Mouse (Mus musculus): ENCODE results near the gene Sorbs1. TPM values are rescaled to one million over a fixed set of nuclear protein-coding genes. Genes with fewer than 3 reads are reported as not detected.

Gene Sorbs1
- total RNA-seq, 1 experiment from 2014 or later, result 12.4 TPM

- ATAC-seq (replicated peaks; ENCODE audit: insufficient number of reproducible peaks, low FRiP score, low TSS enrichment, poor library complexity, severe bottlenecking), result no peak
Measured at GRCm38 (mm10) chr19:40341141-40341540, 172.4 kb downstream of the Sorbs1 start.

DNA sequence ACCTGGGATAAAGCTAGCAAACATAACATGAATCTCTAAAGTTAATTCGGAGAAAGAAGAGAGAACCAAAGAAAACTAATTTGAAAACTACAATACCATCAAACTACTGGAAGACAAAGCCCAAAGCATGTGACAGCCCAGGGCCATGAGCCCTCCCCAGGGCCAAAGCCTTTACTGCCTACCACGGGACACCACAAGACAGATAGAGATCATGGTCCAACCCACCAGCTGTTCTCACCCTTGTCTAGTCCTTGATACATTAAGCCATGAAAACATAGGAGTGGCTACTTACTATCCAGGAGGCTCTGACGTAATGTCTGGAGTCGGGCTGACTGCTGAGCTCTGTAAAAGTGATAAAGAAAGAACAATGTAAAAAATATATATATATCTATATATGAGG, 176.9 kb downstream of the Sorbs1 start:
- no peak for ATAC-seq (replicated peaks; ENCODE audit: insufficient number of reproducible peaks, low FRiP score, low TSS enrichment, poor library complexity, severe bottlenecking)

DNA sequence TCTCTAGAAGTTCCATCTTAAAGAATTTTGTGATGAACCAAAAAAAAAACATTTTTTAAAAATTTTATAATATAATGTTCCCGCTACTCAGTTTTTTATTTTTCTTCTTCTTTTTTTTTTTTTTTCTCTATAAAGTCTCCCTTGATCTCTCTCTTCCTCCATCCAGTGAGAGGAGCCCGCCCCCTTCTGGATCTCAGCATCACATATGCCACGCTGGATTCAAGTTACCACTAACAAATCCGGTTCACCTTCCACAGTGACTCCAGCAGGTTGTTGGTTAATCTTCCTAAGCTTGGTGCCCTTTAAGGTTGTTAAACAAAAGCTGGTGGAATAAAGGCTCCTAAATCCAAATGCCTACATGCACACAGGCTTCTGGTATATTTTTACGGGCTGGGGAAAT, 179.7 kb downstream of the Sorbs1 start:
- ATAC-seq (replicated peaks; ENCODE audit: insufficient number of reproducible peaks, low FRiP score, low TSS enrichment, poor library complexity, severe bottlenecking), result no peak

DNA sequence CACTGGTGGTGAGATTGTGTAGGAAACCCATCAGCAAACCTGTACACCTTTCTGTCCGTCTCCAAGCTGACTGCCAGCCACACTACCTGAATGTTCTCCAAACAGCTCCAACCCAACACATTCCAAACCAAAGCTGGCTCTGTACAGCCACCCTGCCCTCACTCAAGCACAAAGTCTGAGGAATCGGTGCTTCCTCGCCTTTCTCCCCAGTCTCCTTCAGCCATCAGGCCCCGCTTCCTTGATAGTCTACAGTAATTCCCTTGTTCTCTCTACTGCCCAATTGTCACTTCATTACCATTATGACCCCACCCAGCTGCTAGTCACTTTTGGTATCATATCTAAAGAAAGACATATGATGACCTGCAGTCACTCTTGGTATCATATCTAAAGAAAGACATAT, 180.5 kb downstream of the Sorbs1 start:
- no peak for ATAC-seq (replicated peaks; ENCODE audit: insufficient number of reproducible peaks, low FRiP score, low TSS enrichment, poor library complexity, severe bottlenecking)

- no peak for ATAC-seq (replicated peaks; ENCODE audit: insufficient number of reproducible peaks, low FRiP score, low TSS enrichment, poor library complexity, severe bottlenecking)
Measured at GRCm38 (mm10) chr19:40332303-40332702, 181.3 kb downstream of the Sorbs1 start.

DNA sequence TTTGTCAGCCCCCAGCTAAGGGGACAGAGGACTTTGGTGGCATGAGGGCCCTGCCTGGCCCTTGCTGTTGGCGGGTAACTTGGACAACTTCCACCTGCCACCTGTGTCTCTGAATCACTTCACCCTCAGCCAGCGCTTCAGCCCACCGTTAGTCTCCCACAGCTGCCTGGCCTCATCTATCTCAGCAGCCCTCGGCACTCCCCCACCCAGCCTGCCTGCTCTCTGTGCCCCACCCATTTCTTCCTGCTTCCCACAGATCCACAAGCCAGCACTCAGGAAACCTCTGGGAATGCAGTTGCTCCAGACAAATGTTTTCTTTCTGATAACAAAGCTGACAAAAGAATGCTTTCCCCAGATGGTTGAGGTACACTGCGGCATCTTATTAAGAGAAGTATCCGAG, 181.7 kb downstream of the Sorbs1 start:
- no peak for ATAC-seq (replicated peaks; ENCODE audit: insufficient number of reproducible peaks, low FRiP score, low TSS enrichment, poor library complexity, severe bottlenecking)

DNA sequence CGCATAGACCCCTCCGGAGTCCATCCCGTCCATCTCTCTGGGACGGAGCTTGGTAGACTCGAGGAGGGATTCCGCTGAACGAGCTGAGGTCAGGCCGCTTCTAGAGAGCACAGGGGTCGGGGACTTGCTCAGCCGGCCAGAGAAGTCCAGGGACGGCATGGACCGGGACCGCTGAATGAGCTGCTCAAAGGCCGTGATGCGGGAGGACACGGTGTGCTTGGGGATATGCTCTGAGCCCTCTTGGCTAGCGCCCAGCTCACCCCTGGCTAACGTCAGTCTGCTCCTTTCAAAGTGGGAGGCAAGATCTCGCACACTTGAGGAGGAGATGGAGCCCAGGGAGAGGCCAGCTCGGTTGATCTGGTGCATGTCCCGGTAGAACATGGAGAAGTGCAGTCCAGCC, 187.5 kb downstream of the Sorbs1 start:
- ATAC-seq (replicated peaks; ENCODE audit: insufficient number of reproducible peaks, low FRiP score, low TSS enrichment, poor library complexity, severe bottlenecking), result no peak

GRCm38 (mm10) chr19:40325381-40325780, 188.2 kb downstream of the Sorbs1 start:
- no peak for ATAC-seq (replicated peaks; ENCODE audit: insufficient number of reproducible peaks, low FRiP score, low TSS enrichment, poor library complexity, severe bottlenecking)

GRCm38 (mm10) chr19:40322226-40322625, 191.4 kb downstream of the Sorbs1 start:
- no peak for ATAC-seq (replicated peaks; ENCODE audit: insufficient number of reproducible peaks, low FRiP score, low TSS enrichment, poor library complexity, severe bottlenecking)

- ATAC-seq (replicated peaks; ENCODE audit: insufficient number of reproducible peaks, low FRiP score, low TSS enrichment, poor library complexity, severe bottlenecking), result no peak
Measured at GRCm38 (mm10) chr19:40319199-40319598, 194.4 kb downstream of the Sorbs1 start.

- no peak for ATAC-seq (replicated peaks; ENCODE audit: insufficient number of reproducible peaks, low FRiP score, low TSS enrichment, poor library complexity, severe bottlenecking)
Measured at GRCm38 (mm10) chr19:40318511-40318910, 195.1 kb downstream of the Sorbs1 start.

DNA sequence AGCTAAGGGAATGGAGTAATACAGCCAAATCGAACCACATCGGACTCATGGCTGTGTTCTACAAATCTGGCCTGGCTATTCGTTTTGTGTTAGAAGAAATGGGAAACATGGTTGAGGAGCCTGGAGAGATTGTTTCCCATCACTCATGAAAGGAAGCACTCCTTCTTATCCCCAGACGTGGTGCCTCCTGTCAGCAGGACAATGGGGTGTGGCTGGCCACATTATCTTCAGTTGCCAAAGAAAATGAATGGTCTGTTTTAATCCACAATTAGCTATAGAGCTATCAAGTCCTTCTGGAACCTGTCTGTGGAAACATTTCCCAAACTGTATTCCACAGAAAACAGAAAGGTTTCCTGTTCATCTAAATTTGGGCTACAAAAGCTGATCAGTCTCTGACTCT, 196.6 kb downstream of the Sorbs1 start:
- no peak for ATAC-seq (replicated peaks; ENCODE audit: insufficient number of reproducible peaks, low FRiP score, low TSS enrichment, poor library complexity, severe bottlenecking)

GRCm38 (mm10) chr19:40314252-40314651, 199.3 kb downstream of the Sorbs1 start:
- no peak for ATAC-seq (replicated peaks; ENCODE audit: insufficient number of reproducible peaks, low FRiP score, low TSS enrichment, poor library complexity, severe bottlenecking)

DNA sequence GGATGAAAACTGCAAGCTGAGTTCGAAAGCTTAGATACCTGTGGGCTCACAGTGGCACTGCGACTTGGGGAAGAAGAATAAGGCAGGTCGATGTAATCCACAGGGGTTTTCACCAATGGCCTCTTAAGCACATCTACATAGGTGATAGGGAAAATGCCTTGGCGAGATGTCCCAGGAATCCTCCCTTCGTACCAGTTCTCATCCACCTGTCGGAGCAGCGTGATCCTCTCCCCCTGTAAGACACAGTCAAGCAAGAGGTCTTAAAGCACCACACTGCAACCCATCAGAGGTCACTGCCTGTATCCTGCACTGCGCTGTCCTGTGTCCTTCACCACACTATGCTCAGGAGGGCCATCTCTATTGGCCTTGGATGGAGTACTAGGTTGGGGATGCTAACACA, 201.9 kb downstream of the Sorbs1 start:
- no peak for ATAC-seq (replicated peaks; ENCODE audit: insufficient number of reproducible peaks, low FRiP score, low TSS enrichment, poor library complexity, severe bottlenecking)

GRCm38 (mm10) chr19:40310410-40311130, 203.0 kb downstream of the Sorbs1 start:
- no peak for ATAC-seq (replicated peaks; ENCODE audit: insufficient number of reproducible peaks, low FRiP score, low TSS enrichment, poor library complexity, severe bottlenecking)

GRCm38 (mm10) chr19:40309911-40310310, 203.7 kb downstream of the Sorbs1 start:
- no peak for ATAC-seq (replicated peaks; ENCODE audit: insufficient number of reproducible peaks, low FRiP score, low TSS enrichment, poor library complexity, severe bottlenecking)

GRCm38 (mm10) chr19:40307550-40307949, 206.0 kb downstream of the Sorbs1 start:
- ATAC-seq (replicated peaks; ENCODE audit: insufficient number of reproducible peaks, low FRiP score, low TSS enrichment, poor library complexity, severe bottlenecking), result no peak

DNA sequence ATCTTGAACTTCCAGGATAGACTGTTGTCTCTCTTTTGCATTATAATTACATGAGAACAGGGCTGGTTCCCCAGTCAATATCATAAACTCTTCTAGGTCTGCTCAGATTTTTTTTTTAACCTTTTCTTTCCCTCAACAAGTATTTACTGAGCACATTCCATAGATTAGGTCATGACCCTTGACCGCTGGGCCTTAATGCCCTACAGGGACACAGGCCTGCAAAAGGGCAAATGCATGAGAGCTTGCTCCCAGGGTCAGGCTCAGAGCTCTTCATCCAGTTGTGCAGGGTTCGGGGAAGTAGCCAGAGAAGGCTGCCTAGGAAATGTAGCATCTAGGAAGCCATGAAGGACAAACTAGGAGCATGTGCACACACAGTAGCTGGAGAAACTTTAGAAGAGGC, 206.9 kb downstream of the Sorbs1 start:
- no peak for ATAC-seq (replicated peaks; ENCODE audit: insufficient number of reproducible peaks, low FRiP score, low TSS enrichment, poor library complexity, severe bottlenecking)

DNA sequence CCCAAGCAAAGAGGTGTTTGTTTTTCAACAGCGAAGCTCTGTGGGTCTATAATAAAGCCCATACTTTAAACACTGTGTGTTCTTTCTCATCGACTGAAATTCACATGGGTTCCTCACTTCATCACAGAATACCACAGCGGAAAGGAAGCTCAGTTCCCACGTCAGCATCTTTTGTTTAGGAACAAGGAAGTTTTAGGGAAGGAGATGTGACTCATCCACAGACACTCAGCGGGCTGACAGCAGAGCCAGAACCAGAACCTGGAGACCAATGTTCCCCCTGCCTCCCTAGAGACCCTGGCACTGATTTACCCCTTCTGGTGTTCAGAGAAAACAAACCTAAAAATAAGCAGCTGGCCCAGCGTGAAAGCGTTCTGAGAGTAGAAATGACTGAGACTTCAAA, 208.1 kb downstream of the Sorbs1 start:
- no peak for ATAC-seq (replicated peaks; ENCODE audit: insufficient number of reproducible peaks, low FRiP score, low TSS enrichment, poor library complexity, severe bottlenecking)

DNA sequence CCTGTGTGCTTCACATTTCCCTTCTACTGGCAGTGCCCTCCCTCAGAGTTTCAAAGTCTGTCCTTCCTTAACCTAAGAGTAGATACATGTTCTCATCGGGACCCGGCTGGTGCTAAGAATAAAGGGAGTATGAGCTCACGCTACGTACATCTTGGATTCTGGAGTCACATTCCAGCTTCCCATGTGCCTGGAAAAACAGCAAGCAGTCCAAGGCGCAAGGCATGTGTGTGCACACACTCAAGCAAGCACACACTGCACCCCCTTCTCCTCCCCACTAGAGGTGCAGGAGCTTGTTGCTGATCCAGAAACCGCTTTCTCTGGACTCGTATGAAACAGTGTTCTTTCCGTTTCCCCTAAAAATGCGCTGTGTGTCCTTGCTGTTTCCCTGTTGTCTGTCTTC, 210.7 kb downstream of the Sorbs1 start:
- no peak for ATAC-seq (replicated peaks; ENCODE audit: insufficient number of reproducible peaks, low FRiP score, low TSS enrichment, poor library complexity, severe bottlenecking)

GRCm38 (mm10) chr19:40302477-40302876, 211.1 kb downstream of the Sorbs1 start:
- ATAC-seq (replicated peaks; ENCODE audit: insufficient number of reproducible peaks, low FRiP score, low TSS enrichment, poor library complexity, severe bottlenecking), result no peak

All from monocyte, adult 5-6 weeks (primary cell).